Mouse (Mus musculus): Measurements from ENCODE around the gene Noc4l. TPM values are rescaled to one million over a fixed set of nuclear protein-coding genes. Genes with fewer than 3 reads are reported as not detected.

Gene Noc4l
- polyA plus RNA-seq, 1 experiment, result 96.6 TPM

DNA sequence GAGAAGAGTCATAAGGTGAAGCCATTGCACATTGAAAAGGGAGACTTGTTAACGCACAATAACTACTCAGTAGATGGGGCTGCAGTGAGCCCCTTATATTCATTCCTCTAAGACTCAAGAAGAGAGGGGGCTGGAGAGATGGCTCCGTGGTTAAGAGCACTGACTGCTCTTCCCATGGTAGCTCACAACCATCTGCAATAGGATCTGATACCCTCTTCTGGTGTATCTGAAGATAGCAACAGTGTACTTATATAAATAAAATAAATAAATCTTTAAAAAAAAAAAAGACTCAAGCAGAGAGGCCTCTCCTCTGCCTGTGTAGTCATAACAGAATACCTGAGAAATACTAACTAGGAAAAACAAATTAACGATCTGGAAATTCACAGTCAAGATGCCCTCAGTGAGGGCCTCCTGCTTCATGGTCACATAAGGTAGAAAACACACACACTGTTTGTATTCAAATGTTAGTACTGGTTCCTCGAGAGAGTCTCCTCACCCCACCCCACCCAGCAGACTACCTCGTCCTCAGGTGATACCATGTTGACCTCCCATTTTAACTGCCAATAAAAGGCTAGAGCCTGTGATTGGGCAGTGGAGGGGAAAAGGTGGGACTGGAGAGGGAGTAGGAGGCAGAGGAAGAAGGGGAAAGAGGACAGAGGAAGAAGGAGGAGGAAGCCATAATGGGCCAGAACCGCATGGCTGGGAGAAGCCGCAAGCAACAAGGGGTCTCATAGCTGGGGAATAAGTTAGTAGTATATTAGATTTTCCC is 14.7 kb downstream of the Noc4l start:
- Histone ChIP-seq H3K36me3 (replicated peaks; ENCODE audit: low read length) (peaks cover 2% of the 10 kb centered on the region), H3K4me3 (replicated peaks) (no peak overlapping the region), H3K9me3 (peaks cover 11% of the 10 kb centered on the region), H3K4me1 (peaks cover 6% of the 10 kb centered on the region), H3K27me3 (replicated peaks) (peaks cover 28% of the 10 kb centered on the region)
- TF ChIP-seq GATA1 (IDR thresholded peaks at IDR 0.05; ENCODE audit: borderline replicate concordance, low read length) (no peak), FLI1 (IDR thresholded peaks at IDR 0.05; ENCODE audit: low read length) (no peak)

DNA sequence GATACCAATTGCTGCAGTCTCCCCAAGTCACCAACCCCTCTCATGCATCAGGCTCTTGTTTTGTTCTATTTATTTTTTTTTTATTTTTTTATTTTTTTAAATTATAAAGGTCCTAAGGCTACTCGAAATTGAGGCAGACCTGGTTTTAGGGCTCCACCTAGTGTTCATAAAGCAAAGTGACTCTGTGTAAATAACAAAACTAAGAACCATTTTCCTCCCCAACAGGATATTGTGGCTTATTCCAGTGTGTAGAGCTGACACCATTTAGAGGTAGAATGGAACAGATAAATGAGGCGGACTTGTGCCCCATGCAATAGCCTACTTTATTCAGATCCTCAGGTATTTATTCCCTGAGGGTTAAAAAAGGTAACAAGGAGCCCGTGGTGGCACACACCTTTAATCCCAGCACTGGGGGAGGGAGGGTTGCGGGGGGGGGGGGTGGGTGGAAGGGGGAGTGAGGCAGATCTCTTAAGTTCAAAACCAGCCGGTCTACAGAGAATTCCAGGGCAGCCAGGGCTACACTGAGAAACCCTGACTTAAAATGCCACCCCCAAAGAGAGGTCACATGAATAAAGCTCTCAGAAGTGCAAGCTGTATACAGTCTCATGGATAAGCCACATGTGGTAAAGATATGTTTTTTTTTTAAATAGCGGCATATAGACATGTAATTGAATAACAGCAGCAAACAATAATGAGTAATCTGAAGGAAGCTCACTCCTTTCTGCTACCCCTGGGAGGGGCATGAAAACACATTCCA is 17.1 kb downstream of the Noc4l start:
- Histone ChIP-seq H3K4me1 (peaks cover 6% of the 10 kb centered on the region), H3K27me3 (replicated peaks) (peaks cover 35% of the 10 kb centered on the region), H3K9me3 (no peaks in the 10 kb centered on the region), H3K4me3 (replicated peaks) (no peak overlapping the region), H3K36me3 (replicated peaks; ENCODE audit: low read length) (no peaks in the 10 kb centered on the region)
- no peak for TF ChIP-seq FLI1 (IDR thresholded peaks at IDR 0.05; ENCODE audit: low read length)
- no peak for TF ChIP-seq GATA1 (IDR thresholded peaks at IDR 0.05; ENCODE audit: borderline replicate concordance, low read length)

DNA sequence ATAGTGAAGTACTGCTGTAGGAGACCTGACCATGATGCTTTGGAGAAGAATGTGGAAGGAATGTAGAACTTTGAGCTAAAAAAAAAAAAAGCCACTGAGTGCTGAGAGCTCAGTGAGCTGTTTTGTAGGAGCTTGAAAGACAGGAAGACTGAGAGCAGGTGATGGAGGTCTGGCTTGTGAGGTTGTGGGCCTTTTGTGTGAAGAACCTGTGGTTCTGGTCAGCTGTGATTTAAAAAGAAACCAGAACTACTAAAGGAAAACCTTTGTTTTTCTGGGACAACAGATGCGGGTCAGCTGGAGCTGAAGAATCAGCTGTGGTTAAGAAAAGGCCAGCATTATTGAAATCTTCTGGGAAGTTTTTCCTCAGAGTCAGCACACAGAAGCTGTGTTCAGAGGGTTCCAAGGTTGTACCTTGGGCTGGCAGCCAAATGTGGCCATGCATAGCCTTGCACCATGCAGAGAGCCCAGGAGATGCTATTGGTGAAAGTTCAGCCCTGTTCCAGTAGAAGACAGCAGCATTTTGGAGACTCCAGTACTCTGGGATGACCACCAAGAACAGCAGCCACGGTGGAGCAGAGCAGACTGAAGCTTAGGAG is 23.6 kb downstream of the Noc4l start:
- Histone ChIP-seq H3K4me3 (replicated peaks) (no peak overlapping the region), H3K27me3 (replicated peaks) (peaks cover 46% of the 10 kb centered on the region), H3K9me3 (0 out of 2 replicates have a peak, but pooled peaks cover 3% of the 10 kb centered on the region), H3K36me3 (replicated peaks; ENCODE audit: low read length) (no peaks in the 10 kb centered on the region), H3K4me1 (no peaks in the 10 kb centered on the region)
- TF ChIP-seq GATA1 (IDR thresholded peaks at IDR 0.05; ENCODE audit: borderline replicate concordance, low read length), result no peak
- no peak for TF ChIP-seq FLI1 (IDR thresholded peaks at IDR 0.05; ENCODE audit: low read length)

DNA sequence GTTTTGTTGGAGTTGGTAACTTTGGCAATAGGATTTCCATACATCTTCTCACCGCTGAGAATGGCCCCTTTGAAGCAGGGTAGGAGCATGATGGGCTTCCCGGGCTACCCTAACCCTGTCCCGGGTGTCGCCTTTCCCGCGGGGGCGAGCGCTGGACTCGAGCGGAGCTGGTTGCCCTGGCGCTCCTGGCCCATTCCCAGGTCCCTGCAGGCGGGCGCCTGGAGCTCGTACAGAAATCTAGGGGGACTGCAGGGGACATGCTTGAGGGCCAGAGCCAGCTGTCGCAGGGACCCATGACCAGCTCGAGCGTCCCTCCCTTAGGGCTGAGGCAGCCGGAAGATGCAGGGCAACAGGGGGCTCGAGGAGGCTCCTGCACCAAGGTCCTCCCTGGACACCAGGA is 25.1 kb downstream of the Noc4l start:
- Histone ChIP-seq H3K4me1 (no peaks in the 10 kb centered on the region), H3K36me3 (replicated peaks; ENCODE audit: low read length) (no peaks in the 10 kb centered on the region), H3K27me3 (replicated peaks) (peaks cover 43% of the 10 kb centered on the region), H3K9me3 (0 out of 2 replicates have a peak, but pooled peaks cover 3% of the 10 kb centered on the region), H3K4me3 (replicated peaks) (no peak overlapping the region)
- TF ChIP-seq FLI1 (IDR thresholded peaks at IDR 0.05; ENCODE audit: low read length) (no peak), GATA1 (IDR thresholded peaks at IDR 0.05; ENCODE audit: borderline replicate concordance, low read length) (no peak)

DNA sequence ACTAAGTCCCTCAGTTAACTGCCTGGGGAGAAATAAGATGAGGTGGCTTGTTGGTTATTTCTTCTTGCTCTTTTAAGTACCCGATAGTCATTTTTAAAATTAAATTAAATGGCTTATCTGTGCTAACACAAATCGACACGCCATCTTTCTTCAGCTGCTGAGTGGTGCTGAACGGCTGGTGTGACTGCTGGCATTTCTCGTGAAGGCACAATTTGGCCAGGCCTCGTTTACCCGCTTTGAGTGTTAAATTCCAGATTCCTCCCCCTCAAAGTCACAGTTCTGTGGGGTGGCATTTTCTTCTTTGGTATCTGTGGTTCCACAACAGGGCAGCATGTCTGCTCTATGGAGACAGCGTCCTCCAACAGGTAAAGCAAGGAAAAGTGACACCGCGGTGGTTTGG is 25.9 kb downstream of the Noc4l start:
- TF ChIP-seq FLI1 (IDR thresholded peaks at IDR 0.05; ENCODE audit: low read length) (no peak), GATA1 (IDR thresholded peaks at IDR 0.05; ENCODE audit: borderline replicate concordance, low read length) (no peak)
- H3K9me3 ChIP-seq, result 0 out of 2 replicates have a peak, but pooled peaks cover 3% of the 10 kb centered on the region
- H3K36me3 ChIP-seq (replicated peaks; ENCODE audit: low read length), result no peaks in the 10 kb centered on the region
- peaks cover 45% of the 10 kb centered on the region for H3K27me3 ChIP-seq (replicated peaks)
- no peaks in the 10 kb centered on the region for H3K4me1 ChIP-seq
- no peak overlapping the region for H3K4me3 ChIP-seq (replicated peaks)

DNA sequence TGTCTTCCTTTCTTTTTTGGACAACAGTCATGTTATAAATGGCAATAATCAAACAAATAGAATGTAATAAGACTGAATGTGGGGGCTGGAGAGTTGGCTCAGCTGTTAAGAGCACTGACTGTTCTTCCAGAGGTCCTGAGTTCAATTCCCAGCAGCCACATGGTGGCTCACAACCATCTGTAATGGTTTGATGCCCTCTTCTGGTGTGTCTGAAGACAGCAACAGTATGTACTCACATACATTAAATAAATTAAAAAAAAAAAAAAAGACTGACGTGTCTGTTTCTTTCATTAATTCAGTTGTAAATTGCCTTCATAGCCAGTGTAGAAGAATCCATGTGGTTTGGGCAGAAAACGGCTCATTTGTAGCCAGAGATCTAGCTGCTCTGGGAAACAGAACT is 28.9 kb downstream of the Noc4l start:
- peaks cover 58% of the 10 kb centered on the region for H3K27me3 ChIP-seq (replicated peaks)
- no peaks in the 10 kb centered on the region for H3K36me3 ChIP-seq (replicated peaks; ENCODE audit: low read length)
- H3K9me3 ChIP-seq, result 0 out of 2 replicates have a peak, but pooled peaks cover 3% of the 10 kb centered on the region
- TF ChIP-seq GATA1 (IDR thresholded peaks at IDR 0.05; ENCODE audit: borderline replicate concordance, low read length) (no peak), FLI1 (IDR thresholded peaks at IDR 0.05; ENCODE audit: low read length) (no peak)
- no peaks in the 10 kb centered on the region for H3K4me1 ChIP-seq
- H3K4me3 ChIP-seq (replicated peaks), result no peak overlapping the region

DNA sequence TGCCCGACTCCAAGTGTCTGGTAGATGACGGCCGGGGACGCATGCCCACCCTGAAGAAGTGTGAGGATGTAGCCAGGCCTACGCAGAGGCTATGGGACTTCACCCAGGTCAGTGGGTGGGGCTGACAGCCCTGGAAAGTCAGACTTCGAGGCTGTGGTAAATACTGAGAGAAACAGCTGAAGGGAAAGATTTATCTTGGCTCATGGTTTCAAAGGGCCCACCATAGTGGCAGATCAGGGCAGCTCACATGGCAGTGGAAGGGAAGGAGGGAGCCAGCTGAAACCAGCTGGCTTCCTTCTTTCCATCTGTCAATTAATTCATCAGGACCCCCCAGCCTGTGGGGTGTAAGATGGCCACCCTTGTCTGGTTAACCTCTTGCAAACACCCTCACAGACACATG is 34.0 kb downstream of the Noc4l start:
- Histone ChIP-seq H3K36me3 (replicated peaks; ENCODE audit: low read length) (no peaks in the 10 kb centered on the region), H3K9me3 (no peaks in the 10 kb centered on the region), H3K27me3 (replicated peaks) (peaks cover 70% of the 10 kb centered on the region), H3K4me3 (replicated peaks) (no peak overlapping the region), H3K4me1 (no peaks in the 10 kb centered on the region)
- no peak for TF ChIP-seq FLI1 (IDR thresholded peaks at IDR 0.05; ENCODE audit: low read length)

DNA sequence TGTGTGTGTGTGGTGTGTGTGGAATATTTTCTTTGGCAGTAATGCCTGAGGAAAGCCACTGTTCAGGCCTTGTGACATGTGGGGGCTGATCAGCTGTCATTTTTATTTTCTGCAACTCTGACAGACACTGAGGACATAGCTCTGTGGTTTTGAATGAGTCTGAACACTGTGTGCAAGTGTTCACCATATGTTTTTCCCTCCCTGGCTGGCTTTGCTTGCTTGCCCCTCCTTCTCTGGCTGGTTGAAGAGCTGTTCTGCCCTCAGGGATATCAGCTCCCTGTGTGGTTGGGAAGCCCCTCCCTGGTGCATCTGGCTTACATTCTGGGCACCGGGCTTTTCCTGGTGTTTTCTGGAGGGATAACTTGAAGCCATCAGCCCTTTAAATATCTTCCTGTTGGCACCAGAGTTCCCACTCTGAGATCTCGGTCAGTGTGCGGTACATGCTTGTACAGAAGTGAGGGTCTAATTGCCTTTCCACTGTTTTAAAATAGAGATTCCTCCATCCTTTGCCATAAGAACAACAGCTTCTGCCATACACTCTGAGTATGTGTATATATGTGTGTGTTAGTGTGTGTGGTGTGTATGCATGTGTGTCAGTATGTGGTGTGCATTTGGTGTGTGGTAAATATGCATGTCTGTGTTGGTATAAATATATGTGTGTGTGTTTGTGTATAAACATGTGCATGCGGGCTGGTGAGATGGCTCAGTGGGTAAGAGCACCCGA is 41.6 kb downstream of the Noc4l start:
- Histone ChIP-seq H3K9me3 (no peaks in the 10 kb centered on the region), H3K4me3 (replicated peaks) (no peak overlapping the region), H3K36me3 (replicated peaks; ENCODE audit: low read length) (no peaks in the 10 kb centered on the region), H3K27me3 (replicated peaks) (peaks cover 58% of the 10 kb centered on the region), H3K4me1 (peaks cover 22% of the 10 kb centered on the region)
- TF ChIP-seq GATA1 (IDR thresholded peaks at IDR 0.05; ENCODE audit: borderline replicate concordance, low read length) (no peak), FLI1 (IDR thresholded peaks at IDR 0.05; ENCODE audit: low read length) (no peak)

DNA sequence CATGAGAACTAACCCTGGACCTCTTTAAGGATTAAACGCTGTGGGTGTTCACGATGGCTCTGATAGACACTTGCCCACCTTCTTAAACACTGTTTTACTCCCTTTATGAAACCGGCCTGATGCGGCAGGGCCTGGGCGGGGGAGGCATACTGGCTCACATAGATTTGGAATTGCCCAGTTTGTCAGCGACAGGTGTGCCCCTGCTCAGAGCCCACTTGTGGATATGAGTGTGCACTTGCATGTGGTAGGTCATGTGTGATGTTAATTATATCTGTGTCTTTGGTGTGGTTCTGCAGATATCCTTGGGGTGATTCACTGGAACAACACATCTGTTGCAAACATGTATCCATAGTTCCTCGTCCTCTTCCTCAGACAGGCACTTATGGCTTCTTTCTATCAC is 42.7 kb downstream of the Noc4l start:
- TF ChIP-seq GATA1 (IDR thresholded peaks at IDR 0.05; ENCODE audit: borderline replicate concordance, low read length), result no peak
- no peaks in the 10 kb centered on the region for H3K36me3 ChIP-seq (replicated peaks; ENCODE audit: low read length)
- H3K4me1 ChIP-seq, result peaks cover 31% of the 10 kb centered on the region
- H3K9me3 ChIP-seq, result no peaks in the 10 kb centered on the region
- H3K27me3 ChIP-seq (replicated peaks), result peaks cover 59% of the 10 kb centered on the region
- no peak overlapping the region for H3K4me3 ChIP-seq (replicated peaks)

All from megakaryocyte, embryonic 14.5 days (primary cell).